In genomic region chr2:33430081-33430770, GRCm38 (mm10) we compare ENCODE assay signal across 9 mouse cellular contexts. TPM values are rescaled to one million over a fixed set of nuclear protein-coding genes. Genes with fewer than 3 reads are reported as not detected.
DNase-seq lines count a peak whose midpoint lies in the region; ATAC-seq and TF ChIP-seq lines count a peak whose summit lies in the region.
"Had no signal": no experiment of that assay in that cellular context is flagged by ENCODE, and none has a peak within 500 bp of the region (broad histone marks: within the 10 kb centered on the region; RNA-seq: fewer than 3 reads in every experiment).

No protein-coding gene starts in this region.

- peaks cover 7% of the 10 kb centered on the region; the same call in 1 of the 2 replicates for H3K27me3 ChIP-seq in forebrain, embryonic 10.5 days (ENCODE audit: poor library complexity, severe bottlenecking)
- H3K27me3 ChIP-seq in liver, embryonic 11.5 days (replicated peaks; ENCODE audit: control insufficient read depth, insufficient read depth, low read length), result no peaks in the 10 kb centered on the region
- H3K27me3 ChIP-seq in stomach, postnatal 0 days (ENCODE audit: control insufficient read depth, insufficient read depth, low read length), result no peaks in the 10 kb centered on the region
- H3K27me3 ChIP-seq: Patski had no signal

- peaks cover 46% of the 10 kb centered on the region for H3K4me1 ChIP-seq in forebrain, embryonic 10.5 days
- H3K4me1 ChIP-seq in liver, embryonic 11.5 days (replicated peaks; ENCODE audit: control insufficient read depth, insufficient read depth, low read length), result peaks cover 14% of the 10 kb centered on the region
- peaks cover 2% of the 10 kb centered on the region; the same call in 1 of the 2 replicates for H3K4me1 ChIP-seq in stomach, postnatal 0 days (replicated peaks; ENCODE audit: control insufficient read depth, insufficient read depth)

- H3K9ac ChIP-seq in liver, embryonic 11.5 days (ENCODE audit: low read depth, low read length), result peak overlapping the region; percentile 95
- peak overlapping the region; percentile 92 for H3K9ac ChIP-seq in stomach, postnatal 0 days (ENCODE audit: low read length)

- TF ChIP-seq CTCF in stomach, postnatal 0 days (IDR thresholded peaks at IDR 0.05; ENCODE audit: low read depth), result no peak

- H3K9me3 ChIP-seq in forebrain, embryonic 10.5 days, result no peaks in the 10 kb centered on the region
- H3K9me3 ChIP-seq in liver, embryonic 11.5 days (ENCODE audit: control insufficient read depth, low read length), result no peaks in the 10 kb centered on the region
- H3K9me3 ChIP-seq in stomach, postnatal 0 days (ENCODE audit: control insufficient read depth, low read length), result no peaks in the 10 kb centered on the region

- no peak for TF ChIP-seq EP300 in stomach, postnatal 0 days (optimal IDR thresholded peaks at IDR 0.05)

- peak; percentile 5 for DNase-seq in embryo, embryonic 9.5 days (ENCODE audit: extremely low spot score)
- no peak for DNase-seq in embryo, embryonic 10.5 days (ENCODE audit: low spot score)
- DNase-seq in 416B (ENCODE audit: low read depth), result peak; percentile 70
- no peak for DNase-seq in forebrain, embryonic 10.5 days (ENCODE audit: extremely low spot score, low spot score)
- peak; percentile 40 for DNase-seq in liver, embryonic 11.5 days (ENCODE audit: low spot score)
- no peak for DNase-seq in stomach, postnatal 0 days (ENCODE audit: low spot score)
- no peak for DNase-seq in adrenal gland, postnatal 10 days
- DNase-seq in layer of hippocampus, adult 9-10 months (ENCODE audit: low spot score), result no peak

- peaks cover 28% of the 10 kb centered on the region for H3K36me3 ChIP-seq in forebrain, embryonic 10.5 days (replicated peaks)
- peaks cover 4% of the 10 kb centered on the region; the same call in 1 of the 2 replicates for H3K36me3 ChIP-seq in liver, embryonic 11.5 days (ENCODE audit: control insufficient read depth, insufficient read depth, low read length)
- peaks cover 3% of the 10 kb centered on the region; the same call in 1 of the 2 replicates for H3K36me3 ChIP-seq in stomach, postnatal 0 days (ENCODE audit: control insufficient read depth, insufficient read depth, low read length)

- H3K4me3 ChIP-seq in forebrain, embryonic 10.5 days, result peak overlapping the region; percentile 100
- H3K4me3 ChIP-seq in liver, embryonic 11.5 days (ENCODE audit: low read depth, low read length), result peak overlapping the region; percentile 100
- peak overlapping the region; percentile 91 for H3K4me3 ChIP-seq in stomach, postnatal 0 days (ENCODE audit: low read depth, low read length)

- 15% methylated on average over 13 of the region's 13 CpGs for WGBS in forebrain, embryonic 10.5 days
- 6% methylated on average over 13 of the region's 13 CpGs for WGBS in liver, embryonic 11.5 days
- WGBS in stomach, postnatal 0 days, result 2% methylated on average over 13 of the region's 13 CpGs

- H3K27ac ChIP-seq in forebrain, embryonic 10.5 days, result peak overlapping the region; percentile 92
- H3K27ac ChIP-seq in liver, embryonic 11.5 days (ENCODE audit: low read depth, low read length), result peak overlapping the region; percentile 80
- H3K27ac ChIP-seq in stomach, postnatal 0 days (replicated peaks), result peak overlapping the region; percentile 95

- peak overlapping the region; percentile 90 for H3K4me2 ChIP-seq in liver, embryonic 11.5 days
- peak overlapping the region; percentile 93 for H3K4me2 ChIP-seq in stomach, postnatal 0 days (replicated peaks; ENCODE audit: low read depth)

- no peak for ATAC-seq in liver, embryonic 11.5 days (replicated peaks; ENCODE audit: low FRiP score)
- ATAC-seq in stomach, postnatal 0 days (ENCODE audit: low FRiP score, low TSS enrichment), result no peak

RNA-seq across cellular contexts. Expression of gene Zbtb34, which starts 0.9 kb away (rescaled TPM):
- polyA plus RNA-seq in forebrain, embryonic 10.5 days (2016; fragmentation: Nextera tagmentation; extraction: Ambion mirVana), result 6.6 and 7.6 TPM in 2 replicates
- polyA plus RNA-seq in liver, embryonic 11.5 days (2014; fragmentation: Nextera tagmentation; extraction: Ambion mirVana), result 6.1 and 7.6 TPM in 2 replicates
- polyA plus RNA-seq in stomach, postnatal 0 days (2015; fragmentation: Nextera tagmentation; extraction: Ambion mirVana), result 2.6 and 3.3 TPM in 2 replicates
- 10 to 100 TPM; 20.0 to 21.5 TPM for total RNA-seq in adrenal gland, postnatal 10 days (2021)

RNA-seq across cellular contexts. Expression of gene Zbtb43, which starts 38.1 kb away (rescaled TPM):
- polyA plus RNA-seq in forebrain, embryonic 10.5 days (2016; fragmentation: Nextera tagmentation; extraction: Ambion mirVana), result 19.8 and 19.9 TPM in 2 replicates
- 12.0 and 14.1 TPM in 2 replicates for polyA plus RNA-seq in liver, embryonic 11.5 days (2014; fragmentation: Nextera tagmentation; extraction: Ambion mirVana)
- 9.6 and 12.9 TPM in 2 replicates for polyA plus RNA-seq in stomach, postnatal 0 days (2015; fragmentation: Nextera tagmentation; extraction: Ambion mirVana)
- 10 to 100 TPM; 21.9 to 26.7 TPM for total RNA-seq in adrenal gland, postnatal 10 days (2021)

RNA-seq across cellular contexts. Expression of gene Ralgps1, which starts 58.9 kb away (rescaled TPM):
- 6.2 and 6.9 TPM in 2 replicates for polyA plus RNA-seq in forebrain, embryonic 10.5 days (2016; fragmentation: Nextera tagmentation; extraction: Ambion mirVana)
- 2.7 and 3.0 TPM in 2 replicates for polyA plus RNA-seq in liver, embryonic 11.5 days (2014; fragmentation: Nextera tagmentation; extraction: Ambion mirVana)
- 2.1 and 2.2 TPM in 2 replicates for polyA plus RNA-seq in stomach, postnatal 0 days (2015; fragmentation: Nextera tagmentation; extraction: Ambion mirVana)
- 1 to 10 TPM; 4.2 to 6.3 TPM for total RNA-seq in adrenal gland, postnatal 10 days (2021)

Comparison
In these comparisons a context has a peak if more than half of its experiments do, and no peak if none do; other contexts are left out.
1. DNase-seq: peak in embryo, embryonic 9.5 days (single experiment), 416B (single experiment) and liver, embryonic 11.5 days (single experiment); none in embryo, embryonic 10.5 days (single experiment), forebrain, embryonic 10.5 days (single experiment), stomach, postnatal 0 days (single experiment), adrenal gland, postnatal 10 days (single experiment) and layer of hippocampus, adult 9-10 months (single experiment).
2. Peak in every context shown above with its lines, with median percentiles within 50 percentile points of each other: H3K27ac ChIP-seq and H3K4me3 ChIP-seq.